Mouse (Mus musculus): ENCODE results near the gene Ntrk3.

GRCm38 (mm10) chr7:78719117-78719516, 18.7 kb downstream of the Ntrk3 start:
- TF ChIP-seq CTCF (IDR thresholded peaks at IDR 0.05; ENCODE audit: control insufficient read depth, insufficient read depth, insufficient replicate concordance, low read depth, low read length): no peak
- TF ChIP-seq POLR2A (IDR thresholded peaks at IDR 0.05; ENCODE audit: control insufficient read depth, low read depth, low read length): no peak

All from testis, adult 2 months (tissue).